Mouse (Mus musculus) adrenal gland, adult (tissue): ENCODE measurements around the gene Ulk4.

Experiments
- DNase-seq, 2 experiments: peaks; one replicate each; pipeline ENCODE4 v3.0.0; 2022 to 2023; ENCODE audit warnings: low spot score in 1 of 2; ENCODE audit not compliant: inconsistent age in 2 of 2

Ulk4 gene

DNA sequence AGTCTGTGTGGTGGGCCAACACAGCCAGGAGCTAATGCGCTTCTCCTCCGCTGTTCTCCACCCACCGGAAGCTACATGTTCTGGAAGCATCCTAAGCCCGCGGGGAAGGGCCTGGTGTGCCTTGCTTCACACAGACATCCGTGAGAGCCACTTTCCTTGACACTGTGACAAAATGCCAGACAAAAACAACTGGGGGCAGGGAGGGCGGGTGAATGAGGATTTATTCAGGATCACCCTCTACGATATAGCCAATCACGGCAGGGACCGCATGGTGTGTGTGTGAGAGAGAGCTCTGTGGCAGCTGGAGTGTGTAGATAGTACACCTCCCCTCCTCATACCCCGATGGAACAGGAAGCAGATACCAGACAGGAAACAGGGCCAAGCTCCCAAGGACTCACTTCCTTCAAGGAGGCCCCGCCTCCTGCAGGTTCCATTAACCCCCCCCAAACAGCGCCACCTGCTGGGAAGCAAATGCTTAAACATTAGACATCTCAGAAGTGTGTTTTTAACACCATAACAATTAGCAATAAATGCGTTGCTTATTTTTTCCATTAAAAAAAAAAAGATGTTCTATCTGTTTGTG, 362.0 kb downstream of the Ulk4 start:
- DNase-seq, result peak; percentile 43 to 51

DNA sequence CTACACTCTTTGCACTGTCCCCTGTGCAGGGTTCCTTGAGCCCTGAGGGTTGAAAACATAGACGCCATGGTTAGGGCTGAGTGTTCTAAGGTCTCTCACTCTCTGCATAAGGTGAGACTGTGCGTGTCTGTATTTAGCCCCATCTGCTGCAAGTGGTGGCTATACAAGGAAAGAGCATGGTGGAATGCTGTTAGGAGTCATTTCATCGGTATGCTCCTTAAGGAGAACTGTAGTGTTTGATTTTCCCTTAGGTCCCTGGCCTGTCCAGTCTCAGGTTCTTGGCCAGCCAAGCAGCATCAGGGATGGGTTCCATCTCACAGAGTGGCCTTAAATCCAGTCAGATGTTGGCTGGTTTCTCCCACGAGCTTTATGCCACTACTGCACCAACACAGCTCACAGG, 362.6 kb downstream of the Ulk4 start:
- no peak for DNase-seq

DNA sequence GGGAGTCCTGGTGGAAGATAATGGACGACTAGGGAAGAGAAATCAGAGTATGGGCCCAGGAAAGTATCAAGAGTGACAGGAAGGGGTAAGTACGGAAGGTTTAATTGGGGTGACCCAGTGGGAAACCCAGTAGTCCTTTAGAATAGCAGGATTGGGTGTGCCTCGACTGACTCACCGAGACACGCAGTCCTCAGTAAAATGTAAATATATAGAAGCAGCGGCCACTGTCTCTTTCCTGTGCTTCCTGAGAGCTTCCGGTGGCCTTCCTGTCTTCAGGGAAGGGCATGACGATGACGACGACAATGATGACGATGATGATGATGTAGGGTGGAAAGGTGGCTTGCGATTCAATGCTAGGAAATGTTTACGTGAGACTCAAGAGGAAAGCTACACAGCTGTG, 363.8 kb downstream of the Ulk4 start:
- no peak for DNase-seq

DNA sequence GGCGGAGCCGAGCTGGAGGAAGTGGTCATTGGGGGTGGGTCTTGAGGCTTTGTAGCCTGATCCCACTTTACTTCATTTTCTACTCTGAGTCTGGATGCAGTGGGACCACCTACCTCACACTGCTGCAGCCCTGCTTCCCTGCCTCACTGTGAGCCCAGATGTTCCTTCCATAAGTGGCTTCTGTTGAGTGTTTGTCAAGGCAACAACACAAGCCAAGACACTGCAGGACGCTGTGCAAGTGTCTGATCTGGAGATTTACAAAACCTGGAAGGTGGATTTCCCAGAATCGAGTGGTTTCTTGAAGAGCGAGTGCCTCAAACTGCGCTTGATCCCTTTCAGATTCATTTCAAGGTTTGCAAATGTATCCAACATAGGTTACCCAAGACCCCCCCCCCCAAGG, 368.5 kb downstream of the Ulk4 start:
- DNase-seq, result no peak
